Mouse (Mus musculus) ES-E14 (cell line): ENCODE measurements around the gene Mpig6b.

Experiments
- CHD2 ChIP-seq: IDR thresholded peaks from 2 replicates; pipeline ENCODE4 v1.6.1; 2014; ENCODE audit warnings: mild to moderate bottlenecking, low read depth, low read length, inconsistent platforms
- HCFC1 ChIP-seq: IDR thresholded peaks from 2 replicates; pipeline ENCODE4 v1.6.1; 2012; ENCODE audit warnings: low read length, inconsistent platforms, borderline replicate concordance; ENCODE audit not compliant: insufficient read depth
- ZC3H11A ChIP-seq: IDR thresholded peaks from 2 replicates; pipeline ENCODE4 v1.6.1; 2012; ENCODE audit warnings: low read depth, mild to moderate bottlenecking, inconsistent platforms, low read length, borderline replicate concordance
- ZNF384 ChIP-seq: IDR thresholded peaks from 2 replicates; pipeline ENCODE4 v1.6.1; 2012; ENCODE audit warnings: low read depth, low read length, inconsistent platforms

DNA sequence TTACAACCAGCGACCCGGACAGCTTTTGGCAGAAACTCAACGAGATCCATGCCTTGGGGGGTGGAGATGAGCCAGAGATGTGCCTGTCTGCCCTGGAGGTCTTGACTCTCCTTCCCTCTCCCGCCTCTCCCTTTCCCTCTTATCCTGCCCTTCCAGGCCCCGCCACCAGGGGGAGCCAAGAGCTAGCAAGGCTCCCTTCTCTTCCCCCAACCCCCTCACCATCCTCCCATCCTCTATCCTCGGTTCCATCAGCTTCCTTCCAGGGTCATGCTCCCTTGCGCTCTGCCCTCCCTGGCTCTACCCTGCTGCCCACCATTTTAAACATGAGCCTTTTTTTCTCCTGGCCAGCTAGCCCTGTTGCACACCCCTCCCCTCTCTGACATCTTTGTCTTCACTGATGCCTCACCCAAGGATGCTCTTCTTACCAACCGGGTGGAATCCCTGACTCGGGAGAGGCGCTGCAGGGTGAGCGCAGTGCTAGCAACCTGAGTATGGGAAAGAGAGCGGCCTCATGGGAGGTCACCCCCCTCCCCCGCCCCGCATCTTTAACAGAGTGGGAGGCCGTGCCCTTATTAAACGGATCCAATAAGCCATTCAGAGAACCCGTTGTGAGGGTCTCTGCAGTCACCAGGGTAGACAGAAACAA, 44.7 kb downstream of the Mpig6b start:
- TF ChIP-seq HCFC1 (no peak), ZNF384 (no peak), ZC3H11A (peak; percentile 37; the same call in 1 of the 2 replicates), CHD2 (no peak)
